Mouse (Mus musculus) kidney, adult 18-20 months (tissue): ENCODE measurements at regions not wholly inside any gene's neighbourhood (a gene's known extent, or its start where the extent isn't known, plus 50 kb on each side); places are given as distances from the start of the nearest gene placed in this dataset.

ENCODE experiments used
- DNase-seq: peaks from one replicate; pipeline ENCODE4 v3.0.0; 2021

DNA sequence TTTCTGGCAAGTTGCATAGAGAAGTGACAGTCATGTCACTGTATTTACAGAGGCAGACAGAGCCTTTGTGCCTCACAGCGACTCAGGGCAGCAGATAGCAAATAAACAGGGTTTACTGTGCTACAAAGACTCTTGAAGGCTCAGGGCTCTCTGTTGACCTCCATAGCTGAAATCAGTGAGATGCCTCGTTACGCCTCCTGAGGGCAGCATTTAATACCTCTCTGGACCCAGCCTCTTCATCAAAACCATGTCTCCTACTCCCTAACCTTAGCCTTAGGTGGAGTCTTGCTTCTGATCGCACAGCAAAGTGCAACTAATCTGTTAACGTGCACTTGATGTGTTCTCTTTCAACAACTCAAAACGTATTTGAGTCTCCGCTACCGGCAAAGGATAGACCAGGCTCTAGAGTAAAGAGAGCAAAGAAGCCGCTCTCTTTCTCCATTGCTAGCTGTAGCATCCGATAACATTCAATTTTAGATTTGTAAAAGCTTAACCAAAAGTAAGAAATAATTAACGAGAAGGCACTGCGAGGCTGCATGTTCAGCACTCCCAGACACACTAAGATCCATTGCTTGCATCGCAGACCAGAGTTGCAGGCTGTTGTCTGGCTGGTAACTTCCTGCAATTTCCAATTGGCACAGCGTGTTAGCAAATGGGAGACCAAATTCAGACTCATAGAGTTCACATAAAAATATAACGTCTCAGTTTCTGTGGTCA is 101.1 kb upstream of the Man2a1 start:
- peak; percentile 76 for DNase-seq

DNA sequence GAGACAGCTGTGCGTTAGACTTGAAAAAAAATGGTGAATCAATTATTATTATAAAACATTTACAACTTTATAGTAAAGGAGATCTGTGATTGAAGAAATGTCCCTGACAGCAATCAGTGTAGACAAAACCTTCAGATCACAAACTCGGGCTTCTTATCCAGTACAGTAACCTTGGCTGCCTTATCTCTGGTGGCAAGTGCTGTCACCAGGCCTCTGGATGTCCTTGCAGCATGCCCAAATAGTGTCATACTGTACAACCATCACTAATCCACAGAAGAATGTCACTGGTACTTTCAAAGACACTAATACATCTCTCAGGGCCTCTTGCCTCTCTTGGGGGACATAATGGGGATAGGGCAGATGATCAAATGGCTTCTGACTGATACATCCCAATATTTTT is 98.2 kb upstream of the Man2a1 start:
- DNase-seq: no peak

DNA sequence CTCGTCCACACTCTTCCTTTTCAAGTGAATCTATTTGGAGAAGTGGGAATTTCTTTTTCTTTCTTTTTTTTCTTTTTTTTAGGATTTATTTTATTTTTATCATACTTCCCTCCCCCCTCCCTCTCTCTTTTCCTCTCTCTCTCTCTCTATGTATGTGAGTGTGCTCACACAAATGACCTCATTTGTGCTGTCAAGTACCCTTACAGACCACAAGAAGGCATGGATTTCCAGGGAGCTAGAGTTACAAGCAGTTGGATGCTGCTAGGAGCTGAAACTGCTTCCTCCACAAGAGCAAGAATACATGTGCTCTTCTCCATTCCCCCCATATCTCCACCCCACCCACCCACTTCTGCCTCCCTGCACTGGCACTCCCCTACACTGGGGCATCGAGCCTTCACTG is 94.6 kb upstream of the Man2a1 start:
- DNase-seq: no peak

DNA sequence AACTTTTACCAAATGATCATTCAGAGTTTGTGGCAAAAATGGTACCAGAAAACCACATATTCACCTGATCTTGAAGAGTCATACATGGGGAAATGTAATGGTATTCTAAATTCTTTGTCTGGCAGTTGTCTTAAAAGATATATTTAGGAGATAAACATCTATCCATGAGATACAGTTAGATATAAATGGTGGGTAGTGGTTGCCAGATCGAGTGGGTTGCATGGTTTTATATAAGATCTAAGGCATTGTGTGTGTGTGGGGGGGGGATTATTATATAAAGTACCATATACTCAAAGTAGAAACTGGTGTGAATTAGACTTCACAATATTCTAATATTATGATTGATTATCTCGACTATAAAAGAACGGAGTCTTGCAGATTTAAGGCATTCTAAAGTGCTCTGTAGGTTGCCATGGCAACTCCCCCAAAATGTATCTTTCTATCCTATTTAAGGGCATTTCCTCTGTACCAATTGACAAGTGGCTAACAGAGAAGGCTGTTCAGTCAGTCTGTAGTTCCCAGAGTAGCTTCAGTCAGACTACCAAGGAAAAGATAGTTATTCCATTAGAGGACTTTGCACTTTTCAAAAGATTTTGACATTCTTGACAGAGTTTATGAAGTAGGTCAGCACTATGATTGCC is 89.3 kb upstream of the Man2a1 start:
- DNase-seq: no peak

DNA sequence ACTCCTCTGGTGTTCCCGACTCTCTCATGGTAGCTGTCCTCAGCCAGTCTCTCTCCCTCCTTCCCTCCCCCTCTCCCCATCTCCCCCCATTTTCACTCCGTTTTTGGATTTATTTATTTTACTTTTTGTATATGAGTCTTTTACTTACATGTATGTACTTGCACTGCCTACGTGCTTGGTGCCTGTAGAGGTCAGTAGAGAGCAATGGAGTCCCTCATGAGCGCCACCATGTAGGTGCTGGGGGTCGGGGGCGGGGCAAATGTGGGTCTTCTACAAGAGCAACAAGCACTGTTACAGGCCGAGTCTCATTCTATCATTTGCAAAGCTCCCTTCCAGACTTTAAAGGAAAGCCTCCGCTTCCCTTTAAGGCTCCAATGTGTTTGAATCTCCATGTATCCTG is 78.3 kb upstream of the Man2a1 start:
- no peak for DNase-seq

DNA sequence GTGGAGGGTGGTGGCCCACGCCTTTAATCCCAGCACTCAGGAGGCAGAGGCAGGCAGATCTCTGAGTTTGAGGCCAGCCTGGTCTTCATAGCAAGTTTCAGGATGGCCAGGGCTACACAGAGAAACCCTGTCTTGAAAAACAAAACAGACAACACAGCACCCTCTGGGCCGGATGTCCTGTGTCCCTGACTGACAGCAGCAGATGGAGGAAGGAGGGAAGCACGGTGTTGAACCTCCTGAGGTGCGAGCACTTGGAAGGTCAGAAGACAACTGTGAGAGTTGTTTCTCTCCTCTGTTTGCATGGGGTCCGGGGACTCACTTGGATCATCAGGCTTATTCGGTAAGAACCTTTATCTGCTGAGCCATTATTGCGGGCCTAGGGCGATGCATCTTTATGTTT is 76.6 kb upstream of the Man2a1 start:
- no peak for DNase-seq

DNA sequence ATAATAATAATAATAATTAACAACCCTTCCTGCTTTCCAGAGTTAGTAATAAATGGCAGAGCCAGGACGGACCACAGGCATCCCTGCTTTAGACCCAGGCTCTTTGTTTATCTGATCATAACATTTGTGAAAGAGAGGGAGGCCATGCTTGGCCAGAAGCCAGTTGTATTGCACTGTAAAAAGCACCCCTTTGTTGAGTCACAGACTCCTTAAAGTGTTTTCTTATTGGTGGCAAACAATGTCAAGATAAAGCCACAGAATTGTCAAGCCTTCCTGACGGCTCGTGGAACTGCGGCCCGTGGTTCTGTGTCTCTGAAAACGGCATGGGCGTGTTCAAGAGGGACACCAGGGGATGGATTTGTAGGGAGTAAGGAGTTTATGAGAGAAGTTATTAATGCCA is 72.7 kb upstream of the Man2a1 start:
- no peak for DNase-seq

DNA sequence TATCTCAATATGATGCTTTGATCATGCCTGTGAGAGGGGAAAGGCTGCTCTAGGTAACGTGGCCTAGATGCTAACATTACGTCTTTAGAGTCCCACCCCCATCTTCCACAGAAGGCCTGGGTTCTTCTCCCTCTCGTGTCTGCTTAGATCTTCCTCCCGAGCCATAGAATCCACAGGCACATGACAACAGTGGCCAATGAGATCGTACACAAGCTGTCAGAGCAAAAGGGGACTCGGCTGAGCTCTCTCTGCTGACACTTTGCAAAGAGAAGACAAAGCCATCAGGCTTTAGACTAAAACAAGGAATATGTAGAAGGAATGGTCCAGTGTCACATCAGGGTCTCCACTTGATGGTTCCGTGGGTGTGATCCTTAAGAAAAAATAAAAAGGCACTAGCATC is 72.1 kb upstream of the Man2a1 start:
- no peak for DNase-seq

DNA sequence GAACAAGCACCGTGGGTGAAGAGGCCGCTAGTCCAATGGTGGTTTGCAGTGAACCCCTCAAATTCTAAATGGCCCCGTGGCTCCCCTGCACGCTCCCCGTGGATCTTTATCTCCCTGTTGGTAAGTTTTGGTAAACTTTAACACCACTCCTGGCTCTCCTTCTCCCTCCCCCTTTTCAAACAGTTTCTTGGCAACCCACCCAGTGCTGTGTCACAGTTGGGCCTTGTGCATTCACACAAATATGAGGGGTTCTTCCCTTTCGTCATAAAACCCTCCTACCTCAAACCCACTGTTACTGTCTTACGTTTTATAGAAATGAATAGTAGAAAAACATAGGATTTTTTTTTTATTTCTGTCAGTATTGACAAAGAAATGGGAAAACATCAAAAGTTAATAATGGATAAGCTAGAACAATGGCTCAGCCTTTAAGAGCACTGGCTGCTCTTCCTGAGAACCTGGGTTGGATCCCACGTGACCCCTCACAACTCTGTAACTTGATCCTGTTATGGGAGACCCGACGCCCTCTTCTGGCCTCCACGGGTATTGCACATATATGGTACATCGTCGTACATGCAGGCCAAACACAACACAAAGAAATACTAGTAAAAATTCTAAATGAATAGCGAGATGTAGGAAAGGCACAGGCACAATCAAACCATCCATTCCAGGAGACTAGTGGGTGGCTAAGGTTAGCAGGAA is 71.1 kb upstream of the Man2a1 start:
- no peak for DNase-seq

DNA sequence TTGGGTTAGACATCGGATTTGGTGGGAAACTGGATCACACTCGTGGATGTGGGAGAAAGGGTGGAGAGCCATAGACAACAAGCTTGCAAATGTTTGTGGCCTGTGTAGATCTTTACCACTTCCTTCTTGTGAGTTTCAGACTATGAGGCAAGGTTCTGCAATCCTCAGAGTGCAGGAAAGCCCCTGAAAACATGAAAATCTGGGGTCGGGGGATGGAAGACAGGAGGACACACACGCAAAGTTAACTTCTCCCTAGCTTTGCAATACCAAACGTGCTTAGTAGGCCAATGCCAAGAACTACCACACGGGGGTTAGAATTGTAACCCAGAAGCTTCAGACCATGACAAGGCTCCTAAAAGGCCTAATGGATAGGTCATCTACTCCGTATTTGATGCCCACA is 69.4 kb upstream of the Man2a1 start:
- DNase-seq: no peak

DNA sequence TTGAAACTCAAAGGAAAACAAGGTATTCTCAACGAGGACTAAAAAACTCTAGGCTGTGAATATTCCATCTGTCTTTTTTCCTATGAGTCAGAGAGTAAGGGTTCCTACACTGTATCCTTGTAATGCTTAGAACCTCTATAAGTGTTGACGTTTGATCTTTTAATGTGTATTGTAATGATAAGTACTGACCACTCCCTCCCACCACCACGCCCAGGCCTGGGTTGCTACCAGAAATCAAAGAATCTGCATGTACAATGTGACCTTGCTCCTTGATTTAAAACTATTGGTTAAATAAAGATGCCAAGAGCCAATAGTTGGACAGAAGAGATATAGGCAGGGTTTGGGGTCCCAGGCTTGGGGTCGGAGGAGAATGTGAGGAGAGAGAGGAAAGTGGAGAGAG is 66.2 kb upstream of the Man2a1 start:
- no peak for DNase-seq

DNA sequence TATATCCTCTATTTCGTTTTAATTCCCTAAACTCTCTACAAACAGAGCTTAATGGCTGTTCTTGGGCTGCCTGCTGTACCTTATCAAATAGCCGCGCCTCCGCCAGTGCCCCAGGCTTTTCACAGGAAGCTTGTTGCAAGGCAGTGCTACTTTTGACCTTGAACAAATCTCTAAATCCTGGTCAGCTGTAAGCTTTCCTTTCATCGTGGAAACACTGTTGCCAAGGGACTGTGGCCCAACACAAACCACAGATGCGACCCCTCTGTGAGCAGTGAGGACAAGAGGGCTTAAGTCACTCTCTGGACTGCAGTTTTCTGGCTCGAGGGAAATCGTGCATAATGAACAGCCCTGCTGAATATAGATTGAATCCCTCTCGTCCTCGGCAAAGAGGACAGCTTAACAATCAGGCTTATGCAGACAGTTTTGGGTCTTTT is 62.0 kb upstream of the Man2a1 start:
- peak; percentile 36 for DNase-seq

DNA sequence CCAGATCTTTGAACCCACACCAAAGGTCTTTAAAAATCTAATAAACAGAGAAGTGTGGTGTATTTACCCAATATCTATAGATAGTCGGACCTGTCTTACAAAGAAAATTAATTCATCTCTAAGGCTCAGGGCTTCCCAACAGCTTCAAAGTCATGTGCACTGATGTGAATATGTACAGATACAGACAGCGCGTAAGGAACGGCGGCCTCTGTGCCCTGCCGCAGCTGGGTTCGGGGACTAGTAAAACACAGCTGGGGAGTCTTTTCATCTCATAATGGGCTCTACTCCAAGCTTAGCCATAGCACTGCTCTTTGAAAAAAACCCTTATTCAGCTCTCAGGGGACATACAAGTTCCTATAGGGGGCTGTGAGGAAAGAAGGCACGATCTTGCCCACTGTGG is 60.1 kb upstream of the Man2a1 start:
- DNase-seq: no peak

DNA sequence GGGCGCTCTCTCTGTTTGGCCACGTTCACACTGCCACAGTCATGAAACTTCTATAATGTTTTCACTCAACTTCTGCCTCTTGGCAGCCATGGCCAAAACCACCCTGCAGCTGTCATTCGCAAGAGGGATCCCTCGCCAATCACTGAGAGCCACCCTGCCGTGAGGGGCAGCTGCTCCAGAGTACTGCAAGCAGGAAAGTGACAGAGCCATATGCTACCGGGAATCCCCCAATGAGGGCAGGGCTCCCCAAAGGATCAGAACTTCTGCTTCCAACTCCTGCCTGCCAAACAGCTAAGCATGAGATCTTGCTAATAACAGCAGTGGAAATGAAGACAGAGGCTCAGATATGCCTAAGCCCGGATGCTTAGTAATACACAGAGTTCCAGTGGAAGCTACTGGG is 52.0 kb upstream of the Man2a1 start:
- DNase-seq: no peak

DNA sequence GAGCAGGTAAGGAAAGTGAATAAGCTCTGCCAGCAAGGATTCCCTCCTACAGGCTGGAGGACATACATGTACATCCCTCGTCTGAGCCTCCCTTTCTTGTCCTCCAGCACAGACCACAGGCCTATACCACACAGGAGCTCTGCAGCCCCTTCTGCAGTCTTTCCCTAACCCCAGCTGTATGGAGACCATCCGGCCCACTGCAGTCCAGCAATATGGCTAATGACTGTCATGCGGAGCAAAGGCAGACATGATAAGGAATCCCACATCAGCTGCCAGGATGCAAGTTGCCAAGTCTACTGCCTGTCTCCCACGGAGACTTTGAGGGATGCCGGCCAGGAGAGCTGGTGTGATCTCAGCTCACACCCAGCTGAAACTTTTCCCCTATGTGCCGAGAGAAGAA is 50.5 kb upstream of the Man2a1 start:
- DNase-seq: no peak
